Mouse (Mus musculus) hindbrain, embryonic 12.5 days (tissue): ENCODE measurements around the gene Eif5a. TPM values are rescaled to one million over a fixed set of nuclear protein-coding genes. Genes with fewer than 3 reads are reported as not detected.
"Not testable (repeated sequence)": the region's sequence is repeated elsewhere in the genome, so short reads cannot be mapped to it uniquely, and the experiment has no call there.

ENCODE experiments used
- ATAC-seq: fragments of 200-750 bp; cut with Nextera tagmentation; 2 replicates; pipeline ENCODE4 v1.8.0; 2017; ENCODE audit warnings: moderate TSS enrichment; ENCODE audit not compliant: low FRiP score
- H3K27ac ChIP-seq: fragments of 300-500 bp; sonication (generic); 2 replicates; pipeline ENCODE4 v1.5.1; 2016; ENCODE audit warnings: mild to moderate bottlenecking
- H3K27me3 ChIP-seq: fragments of 300-500 bp; sonication (generic); 2 replicates; pipeline ENCODE4 v1.6.1; 2016; ENCODE audit warnings: mild to moderate bottlenecking
- H3K36me3 ChIP-seq: fragments of 300-500 bp; sonication (generic); 2 replicates; pipeline ENCODE4 v1.6.1; 2016; ENCODE audit warnings: mild to moderate bottlenecking
- H3K4me1 ChIP-seq: fragments of 300-500 bp; sonication (generic); 2 replicates; pipeline ENCODE4 v1.6.1; 2016
- H3K4me2 ChIP-seq: fragments of 300-500 bp; sonication (generic); replicated peaks from 2 replicates; pipeline ENCODE4 v1.6.1; 2016; ENCODE audit warnings: mild to moderate bottlenecking
- H3K4me3 ChIP-seq: fragments of 300-500 bp; sonication (generic); 2 replicates; pipeline ENCODE4 v1.5.1; 2016; ENCODE audit warnings: mild to moderate bottlenecking
- H3K9ac ChIP-seq: fragments of 300-500 bp; sonication (generic); 2 replicates; pipeline ENCODE4 v1.6.1; 2016; ENCODE audit warnings: mild to moderate bottlenecking, moderate library complexity
- H3K9me3 ChIP-seq: fragments of 300-500 bp; sonication (generic); replicated peaks from 2 replicates; pipeline ENCODE4 v1.6.1; 2016; ENCODE audit warnings: mild to moderate bottlenecking
- WGBS: fragments of 180-500 bp; shearing (Covaris S2); methylation state at CpG from one replicate; pipeline ENCODE4 v1.1.7; 2016; 5-methylcytosine and 5-hydroxymethylcytosine counted together
- polyA plus RNA-seq: library from polyadenylated mRNA; unstranded; fragments of >200 nt; fragmentation: Nextera tagmentation; extraction: Ambion mirVana; gene quantifications from 2 replicates; pipeline ENCODE4 v1.2.1, GENCODE M21; 2016

Eif5a gene
- polyA plus RNA-seq, 1 experiment from 2014 or later, result 1,360 TPM

DNA sequence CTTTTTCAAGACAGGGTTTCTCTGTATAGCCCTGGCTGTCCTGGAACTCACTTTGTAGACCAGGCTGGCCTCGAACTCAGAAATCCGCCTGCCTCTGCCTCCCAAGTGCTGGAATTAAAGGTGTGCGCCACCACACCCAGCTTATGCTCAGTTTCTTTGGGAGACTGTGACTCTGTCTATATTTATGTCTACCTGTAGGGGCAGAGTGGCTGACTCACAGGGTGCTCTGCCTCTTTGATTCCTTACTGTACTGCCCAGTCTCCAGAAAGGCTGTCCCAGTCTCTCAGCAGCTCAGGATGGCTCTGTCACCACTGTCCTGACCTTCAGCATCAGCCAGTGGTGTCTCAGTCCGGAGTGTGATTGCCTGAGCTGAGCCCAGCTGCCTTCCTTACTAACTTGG is 33.9 kb upstream of the Eif5a start:
- ATAC-seq, H3K4me1 ChIP-seq, H3K9me3 ChIP-seq, H3K36me3 ChIP-seq, H3K4me2 ChIP-seq, H3K4me3 ChIP-seq, H3K27ac ChIP-seq, H3K9ac ChIP-seq: not testable (repeated sequence)
- peaks cover 23% of the 10 kb centered on the region for H3K27me3 ChIP-seq
- 85% methylated on average over 4 of the region's 4 CpGs for WGBS

- no peak for ATAC-seq
- Histone ChIP-seq H3K36me3 (no peaks in the 10 kb centered on the region), H3K4me3 (no peak overlapping the region), H3K4me2 (no peak overlapping the region), H3K9ac (no peak overlapping the region), H3K27ac (no peak overlapping the region), H3K9me3 (no peaks in the 10 kb centered on the region), H3K4me1 (peaks cover 7% of the 10 kb centered on the region), H3K27me3 (peaks cover 11% of the 10 kb centered on the region)
- 70% methylated on average over 11 of the region's 11 CpGs for WGBS
These were observed 31.6 kb upstream of the Eif5a start for GRCm38 (mm10) chr11:69953267-69953915.

DNA sequence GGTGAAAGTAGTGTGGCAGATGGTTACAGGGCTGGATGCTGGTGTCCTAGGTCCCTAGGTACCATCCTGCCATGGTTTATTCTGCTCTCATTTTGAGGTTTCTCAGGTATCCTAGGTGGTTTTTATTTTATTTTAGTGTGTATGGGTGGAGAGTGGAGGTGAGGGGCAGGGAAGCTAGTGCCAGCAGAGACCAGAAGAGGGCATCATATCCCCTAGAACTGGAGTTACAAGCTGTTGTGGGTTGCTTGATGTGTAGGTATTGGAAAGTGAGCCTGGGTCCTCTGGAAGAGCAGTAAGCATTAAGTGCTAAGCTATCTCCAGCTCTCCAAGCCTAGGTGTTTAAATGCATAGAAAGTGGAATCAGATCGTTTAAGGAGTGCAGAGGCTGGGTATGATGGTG is 30.5 kb upstream of the Eif5a start:
- peak overlapping the region; percentile 38; the same call in 1 of the 2 replicates for H3K9ac ChIP-seq
- 42% methylated on average over 1 of the region's 1 CpGs for WGBS

GRCm38 (mm10) chr11:69950807-69951459 is 29.2 kb upstream of the Eif5a start:
- Histone ChIP-seq H3K27ac (no peak overlapping the region), H3K9me3 (no peaks in the 10 kb centered on the region), H3K27me3 (peaks cover 11% of the 10 kb centered on the region), H3K4me3 (no peak overlapping the region), H3K9ac (no peak overlapping the region), H3K4me1 (peaks cover 13% of the 10 kb centered on the region), H3K4me2 (no peak overlapping the region), H3K36me3 (no peaks in the 10 kb centered on the region)
- ATAC-seq, result no peak
- WGBS, result 39% methylated on average over 4 of the region's 4 CpGs

More for the DNA sequence above, 30.5 kb upstream of the Eif5a start:
- H3K9me3 ChIP-seq, result no peaks in the 10 kb centered on the region
- H3K4me1 ChIP-seq, result peaks cover 12% of the 10 kb centered on the region
- no peak overlapping the region for H3K4me2 ChIP-seq
- peaks cover 11% of the 10 kb centered on the region for H3K27me3 ChIP-seq
- no peaks in the 10 kb centered on the region for H3K36me3 ChIP-seq
- H3K27ac ChIP-seq, result no peak overlapping the region
- ATAC-seq, result no peak
- H3K4me3 ChIP-seq, result no peak overlapping the region

DNA sequence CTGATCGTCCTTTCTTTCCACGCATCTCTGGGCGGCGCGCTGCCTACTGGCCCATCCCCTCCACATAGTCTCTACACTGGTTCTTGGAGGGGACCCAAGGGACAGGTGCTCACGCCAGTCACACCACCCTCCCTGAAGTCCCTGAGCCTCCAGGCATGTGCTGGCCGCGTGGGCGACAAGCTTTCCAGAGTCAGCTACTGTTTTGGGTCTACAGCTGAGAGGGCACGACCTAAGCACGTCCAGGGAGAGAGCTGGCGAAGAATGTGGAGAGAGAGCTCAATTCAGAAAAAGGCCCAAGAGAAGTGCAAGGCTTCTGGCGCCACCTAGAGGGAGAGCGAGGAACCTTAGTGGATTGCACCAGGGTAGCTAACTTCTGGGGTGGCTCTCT is 27.0 kb upstream of the Eif5a start:
- under 1% methylated on average over 14 of the region's 14 CpGs for WGBS
- H3K4me3 ChIP-seq, result peak overlapping the region; percentile 43
- H3K4me2 ChIP-seq, result peak overlapping the region; percentile 57
- no peaks in the 10 kb centered on the region for H3K36me3 ChIP-seq
- peak overlapping the region; percentile 72 for H3K27ac ChIP-seq
- no peaks in the 10 kb centered on the region for H3K9me3 ChIP-seq
- peak; percentile 53 for ATAC-seq
- peaks cover 6% of the 10 kb centered on the region; the same call in 1 of the 2 replicates for H3K27me3 ChIP-seq
- H3K9ac ChIP-seq, result peak overlapping the region; percentile 35; the same call in 1 of the 2 replicates
- H3K4me1 ChIP-seq, result peaks cover 13% of the 10 kb centered on the region

DNA sequence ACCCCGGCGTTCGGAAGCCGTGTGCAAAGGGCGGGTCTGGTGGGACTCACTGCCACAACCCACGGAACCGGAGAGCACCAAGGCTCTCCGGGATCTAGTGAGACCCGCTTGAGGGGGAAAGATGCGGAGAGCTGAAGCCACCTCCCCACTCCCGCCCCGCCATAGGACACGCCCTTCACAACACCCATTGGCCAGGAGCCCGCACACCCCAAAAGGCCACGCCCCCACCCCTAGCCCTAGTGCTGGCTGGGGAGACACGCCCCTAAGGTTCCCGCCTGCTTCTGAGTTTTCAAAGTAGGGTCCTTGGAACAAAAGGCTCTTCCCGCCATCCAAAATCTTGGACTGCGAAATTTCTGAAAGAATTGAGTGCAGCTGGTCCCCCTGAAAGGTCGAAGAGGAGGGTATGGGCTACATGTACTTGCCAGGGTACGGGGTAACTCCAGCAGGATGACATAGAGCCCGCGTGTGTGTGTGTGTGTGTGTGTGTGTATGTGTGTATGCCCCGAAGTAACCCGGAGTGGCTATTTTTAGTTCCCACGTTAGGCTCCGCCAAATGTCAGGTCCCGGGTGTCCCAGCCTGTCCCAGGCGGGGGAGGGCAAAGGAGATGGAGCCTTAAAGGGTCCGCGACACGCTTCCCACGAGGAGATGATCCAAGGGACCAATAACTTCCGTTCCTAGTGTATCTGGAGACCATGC is 26.5 kb upstream of the Eif5a start, which contains the start of gene Slc2a4:
Gene Slc2a4, minus strand, starts transcription at position 123 of the 697 bp plus-strand sequence.
- Histone ChIP-seq H3K27ac (peak within 1 kb of the TSS; percentile 72), H3K4me1 (peaks cover 13% of the 10 kb centered on the region), H3K27me3 (peaks cover 6% of the 10 kb centered on the region; the same call in 1 of the 2 replicates), H3K9me3 (no peaks in the 10 kb centered on the region), H3K4me3 (peak within 1 kb of the TSS; percentile 43), H3K9ac (peak within 1 kb of the TSS; percentile 46), H3K4me2 (peak within 1 kb of the TSS; percentile 57), H3K36me3 (no peaks in the 10 kb centered on the region)
- under 1% methylated on average over 34 of the region's 34 CpGs for WGBS
- peak; percentile 93 for ATAC-seq

GRCm38 (mm10) chr11:69947337-69948065 is 25.7 kb upstream of the Eif5a start:
- Histone ChIP-seq H3K4me2 (peak overlapping the region; percentile 57), H3K9ac (peak overlapping the region; percentile 46), H3K27me3 (peaks cover 5% of the 10 kb centered on the region; the same call in 1 of the 2 replicates), H3K9me3 (no peaks in the 10 kb centered on the region), H3K36me3 (no peaks in the 10 kb centered on the region), H3K27ac (peak overlapping the region; percentile 72), H3K4me1 (peaks cover 13% of the 10 kb centered on the region), H3K4me3 (peak overlapping the region; percentile 43)
- ATAC-seq, result peak; percentile 38
- WGBS, result 4% methylated on average over 29 of the region's 29 CpGs

- no peak for ATAC-seq
- Histone ChIP-seq H3K9me3 (no peaks in the 10 kb centered on the region), H3K27me3 (no peaks in the 10 kb centered on the region), H3K9ac (no peak overlapping the region), H3K4me3 (peak overlapping the region; percentile 43; the same call in 1 of the 2 replicates), H3K36me3 (no peaks in the 10 kb centered on the region), H3K27ac (no peak overlapping the region), H3K4me2 (peak overlapping the region; percentile 57; the same call in 1 of the 2 replicates), H3K4me1 (peaks cover 13% of the 10 kb centered on the region)
- WGBS, result 91% methylated on average over 18 of the region's 18 CpGs
These were observed 24.5 kb upstream of the Eif5a start for GRCm38 (mm10) chr11:69945997-69946891.

DNA sequence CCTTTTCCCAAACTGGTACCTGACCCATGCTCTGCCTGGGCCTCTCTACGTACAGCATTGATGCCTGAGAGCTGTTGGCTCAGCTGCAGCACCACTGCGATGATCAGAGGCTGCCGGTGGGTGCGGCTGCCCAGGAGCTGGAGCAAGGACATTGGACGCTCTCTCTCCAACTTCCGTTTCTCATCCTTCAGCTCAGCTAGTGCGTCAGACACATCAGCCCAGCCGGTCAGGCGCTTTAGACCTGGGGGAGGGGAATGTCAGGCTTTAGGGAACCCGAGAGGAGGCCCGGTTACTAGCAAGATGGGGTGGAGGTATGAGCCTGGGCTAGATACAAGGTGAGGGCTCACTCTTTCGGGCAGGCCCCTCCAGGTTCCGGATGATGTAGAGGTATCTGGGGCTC is 23.5 kb upstream of the Eif5a start:
- Histone ChIP-seq H3K4me3 (no peak overlapping the region), H3K4me1 (peaks cover 16% of the 10 kb centered on the region), H3K27ac (no peak overlapping the region), H3K9ac (no peak overlapping the region), H3K9me3 (no peaks in the 10 kb centered on the region), H3K36me3 (no peaks in the 10 kb centered on the region), H3K27me3 (no peaks in the 10 kb centered on the region), H3K4me2 (no peak overlapping the region)
- 77% methylated on average over 13 of the region's 13 CpGs for WGBS
- no peak for ATAC-seq

DNA sequence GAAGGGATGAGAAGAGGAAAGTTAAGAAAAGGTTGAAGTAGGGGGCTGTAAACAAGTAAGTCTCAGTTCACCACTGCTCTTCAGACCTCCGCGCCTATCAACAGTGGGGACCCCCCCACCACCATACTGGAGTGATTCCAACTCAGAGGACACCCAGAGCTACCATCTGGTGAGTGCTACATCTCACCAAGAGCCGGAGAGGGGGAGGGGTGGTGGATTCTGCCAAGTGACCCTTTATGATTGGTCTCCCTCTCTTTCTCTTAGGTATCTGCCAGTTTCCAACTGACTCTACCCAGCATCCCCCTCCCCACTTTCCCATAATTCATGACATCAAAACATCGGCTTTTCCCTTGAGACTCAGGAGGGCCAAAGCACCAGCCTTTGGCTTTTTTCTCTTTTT is 19.2 kb upstream of the Eif5a start:
- Histone ChIP-seq H3K4me1 (peaks cover 13% of the 10 kb centered on the region), H3K27ac (no peak overlapping the region), H3K9me3 (no peaks in the 10 kb centered on the region), H3K27me3 (peaks cover 42% of the 10 kb centered on the region), H3K4me2 (no peak overlapping the region), H3K4me3 (no peak overlapping the region), H3K9ac (no peak overlapping the region), H3K36me3 (no peaks in the 10 kb centered on the region)
- no peak for ATAC-seq
- WGBS, result 84% methylated on average over 4 of the region's 4 CpGs

- H3K36me3 ChIP-seq, result no peaks in the 10 kb centered on the region
- 96% methylated on average over 17 of the region's 17 CpGs for WGBS
- peaks cover 53% of the 10 kb centered on the region for H3K27me3 ChIP-seq
- ATAC-seq, result no peak
- no peak overlapping the region for H3K27ac ChIP-seq
- H3K4me1 ChIP-seq, result peaks cover 16% of the 10 kb centered on the region
- H3K4me2 ChIP-seq, result no peak overlapping the region
- no peaks in the 10 kb centered on the region for H3K9me3 ChIP-seq
- H3K4me3 ChIP-seq, result no peak overlapping the region
- no peak overlapping the region for H3K9ac ChIP-seq
These were observed 18.0 kb upstream of the Eif5a start for GRCm38 (mm10) chr11:69939731-69940130.
